Mouse (Mus musculus) G1E (cell line): ENCODE measurements around the gene Ipo7. TPM values are rescaled to one million over a fixed set of nuclear protein-coding genes. Genes with fewer than 3 reads are reported as not detected.
A peak's percentile ranks its signal among the peaks of the same experiment; 100 is the strongest.
"Not testable (repeated sequence)": the region's sequence is repeated elsewhere in the genome, so short reads cannot be mapped to it uniquely, and the experiment has no call there.

Experiments
- ATAC-seq: 2 replicates; pipeline ENCODE4 v1.8.0; 2016; ENCODE audit warnings: mild to moderate bottlenecking; ENCODE audit not compliant: insufficient number of reproducible peaks, poor library complexity, low FRiP score, severe bottlenecking; ENCODE audit errors: extremely low read depth
- DNase-seq: peaks from one replicate; pipeline ENCODE4 v3.0.0; 2012; ENCODE audit warnings: low spot score
- H3K27me3 ChIP-seq: 2 replicates; pipeline ENCODE4 v1.6.1; 2012; ENCODE audit warnings: mild to moderate bottlenecking, low read length, inconsistent platforms; ENCODE audit not compliant: insufficient read depth
- H3K36me3 ChIP-seq: replicated peaks from 2 replicates; pipeline ENCODE3; 2012; ENCODE audit warnings: mild to moderate bottlenecking, inconsistent platforms
- H3K4me1 ChIP-seq: 2 replicates; pipeline ENCODE4 v1.6.1; 2012; ENCODE audit warnings: low read depth, low read length, inconsistent platforms, mixed read lengths; ENCODE audit not compliant: insufficient read depth
- H3K4me3 ChIP-seq: 2 replicates; pipeline ENCODE4 v1.5.1; 2012; ENCODE audit warnings: low read depth, mild to moderate bottlenecking, inconsistent platforms, low read length, moderate library complexity, mixed read lengths
- H3K9me3 ChIP-seq: replicated peaks from 2 replicates; pipeline ENCODE4 v1.6.1; 2012; ENCODE audit warnings: inconsistent platforms
- CTCF ChIP-seq: IDR thresholded peaks from 2 replicates; pipeline ENCODE4 v1.5.1; 2012; ENCODE audit warnings: low read depth, low read length, inconsistent platforms, mixed read lengths
- GATA1 ChIP-seq: IDR thresholded peaks from 2 replicates; pipeline ENCODE4 v1.6.1; 2012; ENCODE audit warnings: borderline replicate concordance, low read length, inconsistent platforms, mixed read lengths
- GATA2 ChIP-seq: IDR thresholded peaks from 2 replicates; pipeline ENCODE4 v1.6.1; 2012; ENCODE audit warnings: low read depth, low read length, inconsistent platforms, borderline replicate concordance
- POLR2AphosphoS5 ChIP-seq: IDR thresholded peaks from 2 replicates; pipeline ENCODE4 v1.6.1; 2012; ENCODE audit warnings: low read depth, low read length, inconsistent platforms; ENCODE audit not compliant: insufficient replicate concordance
- TAL1 ChIP-seq: conservative IDR thresholded peaks from 2 replicates; pipeline ENCODE4 v1.6.1; 2012; ENCODE audit warnings: low read depth, low read length, inconsistent platforms, mixed read lengths
- polyA plus RNA-seq: library from polyadenylated mRNA; stranded (reverse); fragments of >175 nt; gene quantifications from 2 replicates; pipeline ENCODE4 v1.2.3, GENCODE M21; 2012
- total RNA-seq, 2 experiments: library from RNA; stranded (forward) in 1 of 2; stranded (reverse) in 1 of 2; fragments of 200-1000 nt in 1 of 2; fragments of >200 nt in 1 of 2; fragmentation: Nextera tagmentation in 1 of 2; gene quantifications; 2 replicates each; pipeline ENCODE4 v1.2.3; 2014 to 2017

The Ipo7 gene
- total and polyA plus RNA-seq, 3 experiments = 69.2 to 157 (median 98.0) TPM

- TF ChIP-seq GATA1 (no peak), GATA2 (no peak), TAL1 (no peak), POLR2AphosphoS5 (no peak)
Measured at GRCm38 (mm10) chr7:110030342-110030741, 12.3 kb downstream of the Ipo7 start.

GRCm38 (mm10) chr7:110057723-110058122 is 39.6 kb downstream of the Ipo7 start:
- H3K36me3 ChIP-seq = peaks cover 66% of the 10 kb centered on the region

More at GRCm38 (mm10) chr7:110030342-110030741, 12.3 kb downstream of the Ipo7 start:
- Histone ChIP-seq H3K9me3 (no peaks in the 10 kb centered on the region), H3K27me3 (no peaks in the 10 kb centered on the region), H3K36me3 (peaks cover 78% of the 10 kb centered on the region), H3K4me3 (no peak overlapping the region), H3K4me1 (peaks cover 5% of the 10 kb centered on the region; the same call in 1 of the 2 replicates)
- DNase-seq = no peak
- no peak for ATAC-seq

GRCm38 (mm10) chr7:110059092-110059785 is 41.2 kb downstream of the Ipo7 start:
- peaks cover 33% of the 10 kb centered on the region for H3K4me1 ChIP-seq
- no peak for ATAC-seq

More at GRCm38 (mm10) chr7:110057723-110058122, 39.6 kb downstream of the Ipo7 start:
- not testable (repeated sequence) for H3K9me3 ChIP-seq, DNase-seq, H3K4me3 ChIP-seq, ATAC-seq, H3K27me3 ChIP-seq
- peaks cover 18% of the 10 kb centered on the region for H3K4me1 ChIP-seq

GRCm38 (mm10) chr7:110060106-110060668 is 42.1 kb downstream of the Ipo7 start:
- Histone ChIP-seq H3K9me3 (no peaks in the 10 kb centered on the region), H3K36me3 (peaks cover 52% of the 10 kb centered on the region), H3K4me3 (peak overlapping the region; percentile 89), H3K4me1 (peaks cover 33% of the 10 kb centered on the region), H3K27me3 (no peaks in the 10 kb centered on the region)
- TF ChIP-seq GATA1 (no peak), POLR2AphosphoS5 (no peak), CTCF (no peak), GATA2 (no peak), TAL1 (no peak)
- no peak for ATAC-seq
- no peak for DNase-seq

More at GRCm38 (mm10) chr7:110059092-110059785, 41.2 kb downstream of the Ipo7 start:
- Histone ChIP-seq H3K27me3 (no peaks in the 10 kb centered on the region), H3K36me3 (peaks cover 61% of the 10 kb centered on the region), H3K4me3 (no peak overlapping the region), H3K9me3 (no peaks in the 10 kb centered on the region)
- no peak for DNase-seq
- no peak for TF ChIP-seq CTCF
- TF ChIP-seq TAL1 = no peak
- TF ChIP-seq GATA1 = no peak
- no peak for TF ChIP-seq GATA2
- no peak for TF ChIP-seq POLR2AphosphoS5

- Histone ChIP-seq H3K4me1 (peaks cover 33% of the 10 kb centered on the region), H3K36me3 (peaks cover 52% of the 10 kb centered on the region), H3K27me3 (no peaks in the 10 kb centered on the region), H3K4me3 (peak overlapping the region; percentile 89), H3K9me3 (no peaks in the 10 kb centered on the region)
- DNase-seq (no peak), ATAC-seq (0 out of 2 replicates have a peak, but pooled peaks have one; percentile 0)
- TF ChIP-seq TAL1 (no peak), POLR2AphosphoS5 (no peak; the same call in 1 of the 2 replicates)
Measured at GRCm38 (mm10) chr7:110060669-110061198, 42.7 kb downstream of the Ipo7 start.

- peaks cover 51% of the 10 kb centered on the region for H3K36me3 ChIP-seq
- peaks cover 35% of the 10 kb centered on the region for H3K4me1 ChIP-seq
- DNase-seq = peak; percentile 96
- no peaks in the 10 kb centered on the region for H3K9me3 ChIP-seq
- H3K4me3 ChIP-seq = peak within 1 kb of the TSS; percentile 89
- no peaks in the 10 kb centered on the region for H3K27me3 ChIP-seq
- ATAC-seq = peak; percentile 96
- no peak for TF ChIP-seq TAL1
- no peak for TF ChIP-seq POLR2AphosphoS5
- TF ChIP-seq GATA2 = no peak
- no peak for TF ChIP-seq CTCF
- no peak for TF ChIP-seq GATA1
Measured at GRCm38 (mm10) chr7:110061199-110061751, 43.2 kb downstream of the Ipo7 start, which contains the start of gene Zfp143. Zfp143 (plus strand) TSS chr7:110061217.
